Mouse (Mus musculus): Measurements from ENCODE around the gene Kpna4. TPM values are rescaled to one million over a fixed set of nuclear protein-coding genes. Genes with fewer than 3 reads are reported as not detected.
"Not testable (repeated sequence)": the region's sequence is repeated elsewhere in the genome, so short reads cannot be mapped to it uniquely, and the experiment has no call there.

The Kpna4 gene
- polyA plus RNA-seq, 1 experiment from 2014 or later: 27.3 TPM

GRCm38 (mm10) chr3:69044645-69045399 is 82.1 kb downstream of the Kpna4 start, which contains the start of gene Trim59:
Gene Trim59, minus strand, starts transcription at chr3:69044755.
- Histone ChIP-seq H3K9me3 (replicated peaks; ENCODE audit: control insufficient read depth, low read length) (no peaks in the 10 kb centered on the region), H3K36me3 (ENCODE audit: control insufficient read depth, insufficient read depth, low read length) (peaks cover 6% of the 10 kb centered on the region), H3K27ac (ENCODE audit: low read depth, low read length) (peak within 1 kb of the TSS; percentile 98), H3K27me3 (ENCODE audit: control insufficient read depth, insufficient read depth, low read length) (no peaks in the 10 kb centered on the region), H3K4me1 (ENCODE audit: control insufficient read depth, insufficient read depth, low read length) (peaks cover 7% of the 10 kb centered on the region; the same call in 1 of the 2 replicates), H3K9ac (ENCODE audit: low read depth, low read length) (peak within 1 kb of the TSS; percentile 88), H3K4me3 (ENCODE audit: low read depth, low read length) (peak within 1 kb of the TSS; percentile 67), H3K4me2 (peak within 1 kb of the TSS; percentile 81)
- WGBS (ENCODE audit: insufficient replicate concordance): under 1% methylated on average over 61 of the region's 80 CpGs
- ATAC-seq (replicated peaks; ENCODE audit: insufficient number of reproducible peaks, low FRiP score, low TSS enrichment): peak; percentile 93

GRCm38 (mm10) chr3:69044167-69044591 is 82.7 kb downstream of the Kpna4 start:
- Histone ChIP-seq H3K4me1 (ENCODE audit: control insufficient read depth, insufficient read depth, low read length) (peaks cover 7% of the 10 kb centered on the region; the same call in 1 of the 2 replicates), H3K9ac (ENCODE audit: low read depth, low read length) (peak overlapping the region; percentile 88), H3K4me2 (peak overlapping the region; percentile 81), H3K36me3 (ENCODE audit: control insufficient read depth, insufficient read depth, low read length) (peaks cover 6% of the 10 kb centered on the region), H3K9me3 (replicated peaks; ENCODE audit: control insufficient read depth, low read length) (no peaks in the 10 kb centered on the region), H3K27me3 (ENCODE audit: control insufficient read depth, insufficient read depth, low read length) (no peaks in the 10 kb centered on the region), H3K27ac (ENCODE audit: low read depth, low read length) (peak overlapping the region; percentile 98), H3K4me3 (ENCODE audit: low read depth, low read length) (peak overlapping the region; percentile 67)
- WGBS (ENCODE audit: insufficient replicate concordance): under 1% methylated on average over 41 of the region's 42 CpGs
- ATAC-seq (replicated peaks; ENCODE audit: insufficient number of reproducible peaks, low FRiP score, low TSS enrichment): peak; percentile 57

- H3K9ac ChIP-seq (ENCODE audit: low read depth, low read length): no peak overlapping the region
- H3K27me3 ChIP-seq (ENCODE audit: control insufficient read depth, insufficient read depth, low read length): no peaks in the 10 kb centered on the region
- H3K4me1 ChIP-seq (ENCODE audit: control insufficient read depth, insufficient read depth, low read length): peaks cover 4% of the 10 kb centered on the region; the same call in 1 of the 2 replicates
- no peaks in the 10 kb centered on the region for H3K9me3 ChIP-seq (replicated peaks; ENCODE audit: control insufficient read depth, low read length)
- H3K4me3 ChIP-seq (ENCODE audit: low read depth, low read length): peak overlapping the region; percentile 28
- no peak for ATAC-seq (replicated peaks; ENCODE audit: insufficient number of reproducible peaks, low FRiP score, low TSS enrichment)
- peaks cover 9% of the 10 kb centered on the region for H3K36me3 ChIP-seq (ENCODE audit: control insufficient read depth, insufficient read depth, low read length)
- WGBS (ENCODE audit: insufficient replicate concordance): 73% methylated on average over 5 of the region's 5 CpGs
- no peak overlapping the region for H3K27ac ChIP-seq (ENCODE audit: low read depth, low read length)
- H3K4me2 ChIP-seq: peak overlapping the region; percentile 47
Observed at GRCm38 (mm10) chr3:69041298-69041697, 85.6 kb downstream of the Kpna4 start.

- peak overlapping the region; percentile 53 for H3K4me2 ChIP-seq
- 80% methylated on average over 2 of the region's 2 CpGs for WGBS (ENCODE audit: insufficient replicate concordance)
- peak overlapping the region; percentile 28; the same call in 1 of the 2 replicates for H3K4me3 ChIP-seq (ENCODE audit: low read depth, low read length)
- no peak for ATAC-seq (replicated peaks; ENCODE audit: insufficient number of reproducible peaks, low FRiP score, low TSS enrichment)
- peak overlapping the region; percentile 22; the same call in 1 of the 2 replicates for H3K27ac ChIP-seq (ENCODE audit: low read depth, low read length)
- no peaks in the 10 kb centered on the region for H3K9me3 ChIP-seq (replicated peaks; ENCODE audit: control insufficient read depth, low read length)
- peaks cover 13% of the 10 kb centered on the region for H3K36me3 ChIP-seq (ENCODE audit: control insufficient read depth, insufficient read depth, low read length)
- H3K27me3 ChIP-seq (ENCODE audit: control insufficient read depth, insufficient read depth, low read length): no peaks in the 10 kb centered on the region
- no peak overlapping the region for H3K9ac ChIP-seq (ENCODE audit: low read depth, low read length)
- peaks cover 4% of the 10 kb centered on the region; the same call in 1 of the 2 replicates for H3K4me1 ChIP-seq (ENCODE audit: control insufficient read depth, insufficient read depth, low read length)
Observed at GRCm38 (mm10) chr3:69040105-69040504, 86.8 kb downstream of the Kpna4 start.

GRCm38 (mm10) chr3:69026133-69026783 is 100.7 kb downstream of the Kpna4 start:
- no peak overlapping the region for H3K4me3 ChIP-seq (ENCODE audit: low read depth, low read length)
- no peak for ATAC-seq (replicated peaks; ENCODE audit: insufficient number of reproducible peaks, low FRiP score, low TSS enrichment)
- no peaks in the 10 kb centered on the region for H3K9me3 ChIP-seq (replicated peaks; ENCODE audit: control insufficient read depth, low read length)
- no peak overlapping the region for H3K27ac ChIP-seq (ENCODE audit: low read depth, low read length)
- H3K36me3 ChIP-seq (ENCODE audit: control insufficient read depth, insufficient read depth, low read length): peaks cover 31% of the 10 kb centered on the region
- H3K4me1 ChIP-seq (ENCODE audit: control insufficient read depth, insufficient read depth, low read length): no peaks in the 10 kb centered on the region
- no peak overlapping the region for H3K9ac ChIP-seq (ENCODE audit: low read depth, low read length)
- no peaks in the 10 kb centered on the region for H3K27me3 ChIP-seq (ENCODE audit: control insufficient read depth, insufficient read depth, low read length)
- WGBS (ENCODE audit: insufficient replicate concordance): 89% methylated on average over 1 of the region's 1 CpGs
- H3K4me2 ChIP-seq: no peak overlapping the region

GRCm38 (mm10) chr3:69020764-69021163 is 106.1 kb downstream of the Kpna4 start:
- H3K4me3 ChIP-seq (ENCODE audit: low read depth, low read length): no peak overlapping the region
- H3K36me3 ChIP-seq (ENCODE audit: control insufficient read depth, insufficient read depth, low read length): peaks cover 28% of the 10 kb centered on the region
- H3K9ac ChIP-seq (ENCODE audit: low read depth, low read length): no peak overlapping the region
- ATAC-seq (replicated peaks; ENCODE audit: insufficient number of reproducible peaks, low FRiP score, low TSS enrichment): no peak
- H3K9me3 ChIP-seq (replicated peaks; ENCODE audit: control insufficient read depth, low read length): no peaks in the 10 kb centered on the region
- H3K27me3 ChIP-seq (ENCODE audit: control insufficient read depth, insufficient read depth, low read length): no peaks in the 10 kb centered on the region
- no peak overlapping the region for H3K4me2 ChIP-seq
- no peak overlapping the region for H3K27ac ChIP-seq (ENCODE audit: low read depth, low read length)
- H3K4me1 ChIP-seq (ENCODE audit: control insufficient read depth, insufficient read depth, low read length): no peaks in the 10 kb centered on the region

- Histone ChIP-seq H3K36me3 (ENCODE audit: control insufficient read depth, insufficient read depth, low read length) (peaks cover 28% of the 10 kb centered on the region), H3K9me3 (replicated peaks; ENCODE audit: control insufficient read depth, low read length) (no peaks in the 10 kb centered on the region), H3K4me2 (no peak overlapping the region), H3K27ac (ENCODE audit: low read depth, low read length) (no peak overlapping the region), H3K4me3 (ENCODE audit: low read depth, low read length) (no peak overlapping the region), H3K4me1 (ENCODE audit: control insufficient read depth, insufficient read depth, low read length) (no peaks in the 10 kb centered on the region), H3K27me3 (ENCODE audit: control insufficient read depth, insufficient read depth, low read length) (no peaks in the 10 kb centered on the region), H3K9ac (ENCODE audit: low read depth, low read length) (no peak overlapping the region)
- ATAC-seq (replicated peaks; ENCODE audit: insufficient number of reproducible peaks, low FRiP score, low TSS enrichment): no peak
- 93% methylated on average over 2 of the region's 2 CpGs for WGBS (ENCODE audit: insufficient replicate concordance)
Observed at GRCm38 (mm10) chr3:69020285-69020684, 106.6 kb downstream of the Kpna4 start.

GRCm38 (mm10) chr3:69018635-69019034 is 108.3 kb downstream of the Kpna4 start:
- not testable (repeated sequence) for H3K4me3 ChIP-seq (ENCODE audit: low read depth, low read length); H3K4me2 ChIP-seq; ATAC-seq (replicated peaks; ENCODE audit: insufficient number of reproducible peaks, low FRiP score, low TSS enrichment); H3K9me3 ChIP-seq (replicated peaks; ENCODE audit: control insufficient read depth, low read length); H3K27ac ChIP-seq (ENCODE audit: low read depth, low read length); H3K4me1 ChIP-seq (ENCODE audit: control insufficient read depth, insufficient read depth, low read length); H3K9ac ChIP-seq (ENCODE audit: low read depth, low read length); H3K27me3 ChIP-seq (ENCODE audit: control insufficient read depth, insufficient read depth, low read length)
- WGBS (ENCODE audit: insufficient replicate concordance): 98% methylated on average over 2 of the region's 2 CpGs
- H3K36me3 ChIP-seq (ENCODE audit: control insufficient read depth, insufficient read depth, low read length): peaks cover 25% of the 10 kb centered on the region

Data from heart, embryonic 11.5 days (tissue).